Mouse (Mus musculus) megakaryocyte, embryonic 14.5 days (primary cell): Measurements from ENCODE around the gene Zbtb34.

Experiments
- FLI1 ChIP-seq: IDR thresholded peaks from 2 replicates; pipeline ENCODE4 v1.6.1; 2012; ENCODE audit warnings: low read length, inconsistent platforms, mixed read lengths
- GATA1 ChIP-seq: IDR thresholded peaks from 3 replicates; pipeline ENCODE4 v1.6.1; 2012; ENCODE audit warnings: mixed read lengths, low read length, inconsistent platforms, borderline replicate concordance

DNA sequence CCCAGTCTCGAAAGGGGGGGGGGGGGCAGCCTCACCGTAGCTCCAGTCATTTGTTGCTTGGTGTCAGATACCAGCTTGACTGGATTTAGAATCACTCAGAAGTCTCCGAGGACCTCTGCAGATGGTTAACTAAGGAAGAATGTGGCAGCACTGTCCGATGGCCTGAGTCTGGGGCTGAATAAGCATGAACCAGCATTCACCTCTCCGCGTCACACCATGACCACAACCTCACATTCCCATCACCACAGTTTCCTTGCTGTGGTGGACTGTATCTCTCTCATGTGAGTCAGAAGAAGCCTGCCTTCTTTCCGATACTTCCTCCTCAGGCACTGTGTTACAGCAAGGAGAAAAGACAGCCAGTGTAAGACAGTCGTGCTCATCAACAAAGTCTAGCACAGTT is 71.9 kb downstream of the Zbtb34 start:
- TF ChIP-seq FLI1 (no peak), GATA1 (no peak)
